Mouse (Mus musculus): ENCODE measurements around the gene Cds2.

DNA sequence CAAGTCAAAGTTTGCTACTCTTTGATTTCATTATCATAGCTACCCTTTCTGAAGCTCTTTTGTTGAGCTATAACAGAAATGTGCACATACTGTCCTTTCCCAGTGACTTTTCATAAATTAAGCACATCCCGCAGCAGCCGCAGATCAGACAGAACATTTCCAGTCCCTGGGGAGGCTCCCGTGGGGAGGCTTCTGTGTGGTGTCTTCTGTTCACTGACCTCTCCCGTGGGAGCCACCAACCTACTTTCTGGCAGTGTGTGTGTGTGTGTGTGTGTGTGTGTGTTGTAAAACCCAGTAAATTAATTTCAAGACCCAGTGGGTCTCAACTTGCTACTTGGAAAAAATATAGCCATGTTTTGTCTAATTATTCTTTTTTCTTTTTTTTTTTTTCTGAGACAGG is 17.0 kb downstream of the Cds2 start:
- TF ChIP-seq CHD2 (IDR thresholded peaks at IDR 0.05; ENCODE audit: low read depth, low read length), result no peak
- TF ChIP-seq MAFK (IDR thresholded peaks at IDR 0.05; ENCODE audit: insufficient read depth, low read depth, low read length), result no peak
- no peak for TF ChIP-seq HCFC1 (IDR thresholded peaks at IDR 0.05; ENCODE audit: borderline replicate concordance, insufficient read depth, low read length)
- no peak for TF ChIP-seq ZC3H11A (IDR thresholded peaks at IDR 0.05; ENCODE audit: borderline replicate concordance, low read depth, low read length)

All from ES-E14 (cell line).